Mouse (Mus musculus) lung, adult 2 months (tissue): ENCODE data around the gene S1pr1. TPM values are rescaled to one million over a fixed set of nuclear protein-coding genes. Genes with fewer than 3 reads are reported as not detected.

Source experiments
- DNase-seq: peaks from one replicate; pipeline ENCODE4 v3.0.0; 2022
- H3K4me1 ChIP-seq: fragments of 200-500 bp; 2 replicates; pipeline ENCODE4 v1.6.1; 2011; ENCODE audit warnings: low read length; ENCODE audit not compliant: control insufficient read depth, insufficient read depth
- H3K4me3 ChIP-seq: fragments of 200-500 bp; replicated peaks from 2 replicates; pipeline ENCODE3; 2011; ENCODE audit warnings: low read depth, mild to moderate bottlenecking, control low read depth, low read length; ENCODE audit errors: extremely low read depth
- CTCF ChIP-seq: fragments of 200-500 bp; IDR thresholded peaks from 2 replicates; pipeline ENCODE4 v1.5.1; 2011; ENCODE audit warnings: mild to moderate bottlenecking, low read length, control low read depth; ENCODE audit not compliant: insufficient read depth
- POLR2A ChIP-seq: fragments of 200-500 bp; IDR thresholded peaks from 2 replicates; pipeline ENCODE4 v1.6.1; 2011; ENCODE audit warnings: low read depth, mild to moderate bottlenecking, control low read depth, low read length, borderline replicate concordance; ENCODE audit errors: extremely low read depth
- WGBS: fragments of 180-500 bp; shearing (Covaris S2); methylation state at CpG from one replicate; pipeline ENCODE4 v1.1.7; 2018; 5-methylcytosine and 5-hydroxymethylcytosine counted together
- polyA plus RNA-seq: library from polyadenylated mRNA; depleted of rRNA; stranded (reverse); fragments of >200 nt; gene quantifications from 2 replicates; pipeline ENCODE4 v1.2.3, GENCODE M21; 2012; rRNA removed

The S1pr1 gene
- 230 and 289 TPM in 2 replicates for polyA plus RNA-seq

- peak; percentile 72 for DNase-seq
- peak within 1 kb of the TSS; percentile 81 for H3K4me3 ChIP-seq
- no peaks in the 10 kb centered on the region for H3K4me1 ChIP-seq
- TF ChIP-seq CTCF (no peak), POLR2A (peak; percentile 92)
- WGBS = 2% methylated on average over 51 of the region's 51 CpGs
Measured at GRCm38 (mm10) chr3:115714671-115715651, at the start of gene S1pr1. Gene S1pr1, minus strand, starts transcription at chr3:115715072.

DNA sequence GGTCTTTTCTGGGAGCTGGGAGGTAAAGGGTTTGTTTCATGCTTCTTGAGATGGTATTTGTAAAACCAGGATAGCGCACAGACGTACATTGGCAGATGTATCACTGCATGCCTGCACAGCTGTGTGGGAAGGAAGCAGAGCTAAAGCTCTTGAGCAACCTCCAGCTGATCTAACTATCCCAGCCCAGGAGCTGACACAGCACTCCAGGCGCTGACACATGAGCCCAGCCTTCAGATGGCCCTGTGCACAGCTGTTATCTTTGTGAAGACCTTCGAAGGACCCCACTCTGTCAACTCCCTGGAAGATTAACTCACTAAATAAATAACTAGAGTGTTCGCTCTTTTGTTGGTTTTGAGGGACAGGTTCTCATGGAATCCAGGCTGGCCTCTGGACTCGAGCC lies 48.4 kb upstream of the S1pr1 start:
- Histone ChIP-seq H3K4me3 (no peak overlapping the region), H3K4me1 (peaks cover 8% of the 10 kb centered on the region; the same call in 1 of the 2 replicates)
- 34% methylated on average over 6 of the region's 6 CpGs for WGBS
- TF ChIP-seq CTCF (no peak), POLR2A (no peak)
- DNase-seq = no peak

DNA sequence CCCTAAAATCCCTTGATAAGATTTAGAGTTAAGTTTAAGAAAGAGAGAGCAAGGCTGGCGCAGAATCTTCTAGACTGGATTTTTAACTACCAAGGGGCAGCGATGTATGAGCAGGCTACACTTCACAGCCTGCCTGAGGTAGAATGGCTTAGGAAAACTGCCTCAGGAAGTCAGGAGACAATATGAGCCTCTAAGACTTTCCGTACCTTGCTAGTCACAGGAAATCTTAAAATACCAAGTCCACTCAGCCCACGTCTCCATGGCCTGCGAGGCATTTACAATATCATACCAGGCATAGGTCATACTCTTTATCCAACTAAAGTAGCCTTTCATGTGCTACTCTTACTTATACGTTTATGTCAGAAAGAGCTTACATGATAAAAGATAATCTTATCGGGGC lies 48.0 kb upstream of the S1pr1 start:
- no peak for DNase-seq
- 39% methylated on average over 7 of the region's 7 CpGs for WGBS
- Histone ChIP-seq H3K4me1 (peaks cover 8% of the 10 kb centered on the region; the same call in 1 of the 2 replicates), H3K4me3 (no peak overlapping the region)
- TF ChIP-seq CTCF (no peak), POLR2A (no peak)

- TF ChIP-seq CTCF (no peak), POLR2A (no peak)
- Histone ChIP-seq H3K4me3 (no peak overlapping the region), H3K4me1 (peaks cover 8% of the 10 kb centered on the region; the same call in 1 of the 2 replicates)
- DNase-seq = no peak
- WGBS = 98% methylated on average over 4 of the region's 4 CpGs
Measured at GRCm38 (mm10) chr3:115759659-115760058, 44.8 kb upstream of the S1pr1 start.

- 15% methylated on average over 9 of the region's 9 CpGs for WGBS
- Histone ChIP-seq H3K4me1 (peaks cover 7% of the 10 kb centered on the region; the same call in 1 of the 2 replicates), H3K4me3 (peak overlapping the region; percentile 23)
- no peak for TF ChIP-seq CTCF
- DNase-seq = no peak
Measured at GRCm38 (mm10) chr3:115758455-115758912, 43.6 kb upstream of the S1pr1 start.

- WGBS = 49% methylated on average over 8 of the region's 8 CpGs
- no peak for DNase-seq
- Histone ChIP-seq H3K4me3 (no peak overlapping the region), H3K4me1 (peaks cover 3% of the 10 kb centered on the region; the same call in 1 of the 2 replicates)
- TF ChIP-seq CTCF (no peak), POLR2A (no peak)
Measured at GRCm38 (mm10) chr3:115754466-115754865, 39.6 kb upstream of the S1pr1 start.

GRCm38 (mm10) chr3:115750369-115750768 lies 35.5 kb upstream of the S1pr1 start:
- DNase-seq = no peak
- no peak overlapping the region for H3K4me3 ChIP-seq
- 80% methylated on average over 3 of the region's 3 CpGs for WGBS
- TF ChIP-seq CTCF (no peak), POLR2A (no peak)
- no peaks in the 10 kb centered on the region for H3K4me1 ChIP-seq

DNA sequence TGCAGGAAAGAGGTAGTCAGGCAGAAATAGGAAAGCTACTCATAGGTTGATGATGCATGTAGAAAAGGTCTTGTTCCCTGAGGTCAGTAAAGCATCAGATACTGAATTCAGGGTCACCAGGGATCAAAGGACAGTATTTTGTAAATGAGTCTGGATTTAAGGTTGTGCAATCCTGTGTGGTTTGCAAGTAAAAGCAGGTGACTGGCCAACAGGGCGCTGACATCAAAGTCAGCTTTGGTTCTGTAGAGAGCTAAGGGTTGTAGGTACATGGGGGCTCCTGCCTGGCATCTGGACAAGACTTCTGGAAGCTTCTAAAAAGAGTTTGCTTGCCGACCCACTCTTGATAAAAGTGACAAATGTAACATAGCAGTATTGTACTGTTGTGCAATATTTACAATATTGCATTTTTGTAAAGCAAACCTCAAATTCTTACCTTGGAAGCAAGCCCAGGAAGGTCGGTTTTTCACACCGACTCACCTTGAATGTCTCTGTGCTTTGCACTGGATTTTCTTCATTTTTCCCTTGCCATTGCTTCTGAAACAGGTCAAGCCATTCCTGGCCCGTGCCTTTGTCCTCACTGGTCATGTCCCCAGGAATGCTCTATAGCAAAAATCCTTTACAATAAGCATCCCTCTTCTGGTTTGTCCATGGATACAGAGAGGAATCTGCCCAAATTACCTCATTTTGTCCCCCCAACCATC lies 33.6 kb upstream of the S1pr1 start:
- 57% methylated on average over 5 of the region's 5 CpGs for WGBS
- TF ChIP-seq CTCF (no peak), POLR2A (no peak)
- no peak for DNase-seq
- no peaks in the 10 kb centered on the region for H3K4me1 ChIP-seq
- no peak overlapping the region for H3K4me3 ChIP-seq

DNA sequence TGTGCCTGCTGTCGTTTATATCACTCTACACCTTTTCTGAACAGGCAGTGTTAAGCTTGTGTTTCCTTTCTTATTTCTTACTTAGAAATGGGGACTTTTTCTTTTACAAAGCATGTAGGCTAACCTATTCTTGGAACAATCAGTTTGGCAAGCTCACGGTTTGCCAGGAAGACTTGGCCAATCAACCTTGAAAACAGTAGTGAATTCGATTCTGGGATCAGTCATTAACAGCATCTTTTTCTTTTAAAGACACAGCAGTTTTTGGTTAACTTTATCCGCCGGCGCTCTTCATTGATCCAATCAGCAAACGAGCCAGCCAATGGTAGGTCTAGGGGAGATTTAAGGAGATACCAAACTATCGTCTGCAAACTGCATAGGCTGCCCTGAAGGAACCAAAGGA lies 31.6 kb upstream of the S1pr1 start:
- H3K4me3 ChIP-seq = no peak overlapping the region
- DNase-seq = no peak
- TF ChIP-seq CTCF (no peak), POLR2A (no peak)
- WGBS = 81% methylated on average over 8 of the region's 8 CpGs
- H3K4me1 ChIP-seq = no peaks in the 10 kb centered on the region
